Mouse (Mus musculus): Measurements from ENCODE around the gene Igsf9. TPM values are rescaled to one million over a fixed set of nuclear protein-coding genes. Genes with fewer than 3 reads are reported as not detected.

Igsf9 gene
- total and polyA plus RNA-seq, 3 experiments = 0.12 to 0.38 TPM; not detected in 1

- no peak overlapping the region for H3K4me3 ChIP-seq (ENCODE audit: control insufficient read depth in 1 of 2, insufficient read depth in 1 of 2, low read depth in 2 of 2, low read length in 2 of 2)
- peaks cover 0 to 3% of the 10 kb centered on the region in 2 experiments; a peak in 1 of 4 replicates for H3K4me1 ChIP-seq (ENCODE audit: control insufficient read depth in 1 of 2, insufficient read depth in 2 of 2, low read length in 2 of 2)
- peaks cover 0 to 10% of the 10 kb centered on the region in 2 experiments; a peak in 3 of 4 replicates for H3K27me3 ChIP-seq (ENCODE audit: control insufficient read depth in 1 of 2, insufficient read depth in 2 of 2, low read length in 2 of 2)
- no peak overlapping the region for H3K27ac ChIP-seq (ENCODE audit: control insufficient read depth, low read depth, low read length)
- peak; percentile 57 for DNase-seq (ENCODE audit: low read depth, low spot score)
- H3K9ac ChIP-seq (ENCODE audit: control insufficient read depth, low read depth, low read length, poor library complexity, severe bottlenecking) = no peak overlapping the region
- H3K79me2 ChIP-seq (ENCODE audit: control insufficient read depth, insufficient read depth, low read length, poor library complexity) = no peaks in the 10 kb centered on the region
- TF ChIP-seq SIN3A (IDR thresholded peaks at IDR 0.05; ENCODE audit: low read length) (no peak), POLR2AphosphoS2 (IDR thresholded peaks at IDR 0.05; ENCODE audit: low read length) (no peak), ZNF384 (IDR thresholded peaks at IDR 0.05; ENCODE audit: low read depth, low read length) (no peak), CHD2 (IDR thresholded peaks at IDR 0.05; ENCODE audit: low read length) (no peak), CTCF (IDR thresholded peaks at IDR 0.05 in 2 of 3, conservative IDR thresholded peaks at IDR 0.05 in 1 of 3; ENCODE audit: control insufficient read depth in 1 of 3, insufficient read depth in 1 of 3, low read depth in 2 of 3, low read length in 3 of 3, poor library complexity in 1 of 3, severe bottlenecking in 1 of 3) (no peak), USF2 (IDR thresholded peaks at IDR 0.05; ENCODE audit: borderline replicate concordance in 1 of 2, insufficient read depth in 1 of 2, low read depth in 1 of 2, low read length in 2 of 2) (no peak), MEF2A (IDR thresholded peaks at IDR 0.05; ENCODE audit: extremely low read depth, insufficient replicate concordance, low read depth, low read length, poor library complexity, severe bottlenecking) (no peak), ETS1 (IDR thresholded peaks at IDR 0.05; ENCODE audit: low read depth, low read length) (no peak), TAL1 (IDR thresholded peaks at IDR 0.05; ENCODE audit: low read length) (no peak), RCOR1 (IDR thresholded peaks at IDR 0.05; ENCODE audit: low read depth, low read length) (no peak), JUND (IDR thresholded peaks at IDR 0.05; ENCODE audit: low read depth, low read length) (no peak), GABPA (IDR thresholded peaks at IDR 0.05; ENCODE audit: low read depth, low read length) (no peak), CHD1 (IDR thresholded peaks at IDR 0.05; ENCODE audit: low read depth, low read length) (no peak), MAX (IDR thresholded peaks at IDR 0.05; ENCODE audit: low read length) (no peak), POLR2AphosphoS5 (IDR thresholded peaks at IDR 0.05; ENCODE audit: borderline replicate concordance, low read depth, low read length) (no peak), POLR2A (IDR thresholded peaks at IDR 0.05; ENCODE audit: control insufficient read depth in 1 of 2, insufficient read depth in 1 of 2, low read depth in 1 of 2, low read length in 2 of 2, poor library complexity in 1 of 2) (no peak), MYC (IDR thresholded peaks at IDR 0.05; ENCODE audit: low read depth, low read length) (no peak), NELFE (IDR thresholded peaks at IDR 0.05; ENCODE audit: low read depth, low read length) (no peak)
- H3K36me3 ChIP-seq (ENCODE audit: control insufficient read depth in 1 of 2, insufficient read depth in 2 of 2, low read length in 2 of 2) = no peaks in the 10 kb centered on the region
- no peaks in the 10 kb centered on the region for H3K9me3 ChIP-seq (replicated peaks; ENCODE audit: insufficient read depth, low read length)
These were observed 477 bp upstream of the Igsf9 start for GRCm38 (mm10) chr1:172481111-172481510.

GRCm38 (mm10) chr1:172482518-172483360, 1.2 kb downstream of the Igsf9 start:
- DNase-seq (ENCODE audit: low read depth, low spot score) = no peak
- no peaks in the 10 kb centered on the region for H3K9me3 ChIP-seq (replicated peaks; ENCODE audit: insufficient read depth, low read length)
- no peak overlapping the region for H3K4me3 ChIP-seq (ENCODE audit: control insufficient read depth in 1 of 2, insufficient read depth in 1 of 2, low read depth in 2 of 2, low read length in 2 of 2)
- H3K27me3 ChIP-seq (ENCODE audit: control insufficient read depth in 1 of 2, insufficient read depth in 2 of 2, low read length in 2 of 2) = peaks cover 4 to 10% of the 10 kb centered on the region in 2 experiments; a peak in 3 of 4 replicates
- no peak overlapping the region for H3K27ac ChIP-seq (ENCODE audit: control insufficient read depth, low read depth, low read length)
- TF ChIP-seq MEF2A (IDR thresholded peaks at IDR 0.05; ENCODE audit: extremely low read depth, insufficient replicate concordance, low read depth, low read length, poor library complexity, severe bottlenecking) (no peak), MAFK (IDR thresholded peaks at IDR 0.05; ENCODE audit: borderline replicate concordance, low read depth, low read length) (no peak), JUND (IDR thresholded peaks at IDR 0.05; ENCODE audit: low read depth, low read length) (no peak), ELF1 (IDR thresholded peaks at IDR 0.05; ENCODE audit: low read depth, low read length) (no peak), CTCF (IDR thresholded peaks at IDR 0.05 in 2 of 3, conservative IDR thresholded peaks at IDR 0.05 in 1 of 3; ENCODE audit: control insufficient read depth in 1 of 3, insufficient read depth in 1 of 3, low read depth in 2 of 3, low read length in 3 of 3, poor library complexity in 1 of 3, severe bottlenecking in 1 of 3) (no peak), POLR2AphosphoS2 (IDR thresholded peaks at IDR 0.05; ENCODE audit: low read length) (no peak), ZMIZ1 (IDR thresholded peaks at IDR 0.05; ENCODE audit: low read depth, low read length) (no peak), MAX (IDR thresholded peaks at IDR 0.05; ENCODE audit: low read length) (no peak), ETS1 (IDR thresholded peaks at IDR 0.05; ENCODE audit: low read depth, low read length) (no peak), CHD1 (IDR thresholded peaks at IDR 0.05; ENCODE audit: low read depth, low read length) (no peak), MYC (IDR thresholded peaks at IDR 0.05; ENCODE audit: low read depth, low read length) (no peak), SIN3A (IDR thresholded peaks at IDR 0.05; ENCODE audit: low read length) (no peak), TAL1 (IDR thresholded peaks at IDR 0.05; ENCODE audit: low read length) (no peak), POLR2AphosphoS5 (IDR thresholded peaks at IDR 0.05; ENCODE audit: borderline replicate concordance, low read depth, low read length) (no peak), ZNF384 (IDR thresholded peaks at IDR 0.05; ENCODE audit: low read depth, low read length) (no peak), GATA1 (IDR thresholded peaks at IDR 0.05; ENCODE audit: low read depth, low read length) (no peak)
- peaks cover 0 to 3% of the 10 kb centered on the region in 2 experiments; a peak in 1 of 4 replicates for H3K4me1 ChIP-seq (ENCODE audit: control insufficient read depth in 1 of 2, insufficient read depth in 2 of 2, low read length in 2 of 2)
- H3K79me2 ChIP-seq (ENCODE audit: control insufficient read depth, insufficient read depth, low read length, poor library complexity) = no peaks in the 10 kb centered on the region
- no peaks in the 10 kb centered on the region for H3K36me3 ChIP-seq (ENCODE audit: control insufficient read depth in 1 of 2, insufficient read depth in 2 of 2, low read length in 2 of 2)
- no peak overlapping the region for H3K9ac ChIP-seq (ENCODE audit: control insufficient read depth, low read depth, low read length, poor library complexity, severe bottlenecking)
